Mouse (Mus musculus): ENCODE measurements around the gene Ggta1. TPM values are rescaled to one million over a fixed set of nuclear protein-coding genes. Genes with fewer than 3 reads are reported as not detected.

The Ggta1 gene
- polyA plus RNA-seq, 1 experiment from 2014 or later, result 14.6 TPM

DNA sequence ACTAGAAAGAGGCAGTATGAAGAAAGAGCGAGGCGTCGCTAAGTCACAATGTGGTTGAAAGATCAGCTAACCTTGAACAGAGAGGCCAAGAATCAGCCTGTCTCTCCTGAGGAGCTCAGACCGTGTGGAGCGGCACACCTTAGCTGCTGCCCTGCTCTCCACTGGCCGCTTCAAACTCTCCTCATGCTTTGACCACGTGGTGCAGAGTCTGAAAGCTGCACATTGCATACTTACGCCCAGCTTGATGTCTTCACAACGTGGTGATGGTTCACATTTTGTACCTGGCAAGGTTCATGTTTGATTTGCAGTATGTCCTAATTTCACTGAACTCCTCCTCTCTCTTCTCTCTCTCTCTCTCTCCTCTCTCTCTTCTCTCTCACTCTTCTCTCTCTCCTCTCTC is 83.7 kb downstream of the Ggta1 start:
- WGBS, result 70% methylated on average over 9 of the region's 9 CpGs
- ATAC-seq, result no peak
- no peak overlapping the region for H3K4me3 ChIP-seq (ENCODE audit: low read length)
- H3K9ac ChIP-seq (ENCODE audit: low read depth, low read length), result no peak overlapping the region
- no peaks in the 10 kb centered on the region for H3K27me3 ChIP-seq (replicated peaks; ENCODE audit: control insufficient read depth, insufficient read depth, low read length)
- H3K27ac ChIP-seq (ENCODE audit: low read length), result no peak overlapping the region
- no peak overlapping the region for H3K4me2 ChIP-seq (ENCODE audit: low read depth, low read length)
- no peaks in the 10 kb centered on the region for H3K4me1 ChIP-seq (ENCODE audit: control insufficient read depth, insufficient read depth, low read length)
- H3K9me3 ChIP-seq (ENCODE audit: control insufficient read depth, low read length), result no peaks in the 10 kb centered on the region
- no peaks in the 10 kb centered on the region for H3K36me3 ChIP-seq (ENCODE audit: control insufficient read depth, insufficient read depth, low read length)

DNA sequence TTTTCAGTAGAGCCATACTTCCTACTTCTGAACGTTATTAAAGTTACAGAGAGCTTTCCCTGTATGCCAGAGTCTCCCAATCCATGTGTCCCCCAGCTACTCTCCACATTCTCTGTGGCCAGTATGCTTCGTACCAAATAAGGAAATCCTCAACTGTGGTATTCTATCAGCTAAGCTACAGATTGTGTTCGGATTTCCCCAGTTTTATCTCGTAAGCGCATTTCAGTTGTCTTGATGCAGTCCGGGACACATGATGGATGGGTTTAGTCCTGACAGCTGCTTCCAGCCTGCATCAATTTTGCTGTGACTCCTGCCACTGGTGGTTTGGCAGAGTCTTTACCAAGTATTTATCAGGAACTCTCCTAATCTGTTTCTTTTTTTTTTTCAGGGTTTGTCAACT is 85.4 kb downstream of the Ggta1 start:
- WGBS, result 34% methylated on average over 6 of the region's 6 CpGs

DNA sequence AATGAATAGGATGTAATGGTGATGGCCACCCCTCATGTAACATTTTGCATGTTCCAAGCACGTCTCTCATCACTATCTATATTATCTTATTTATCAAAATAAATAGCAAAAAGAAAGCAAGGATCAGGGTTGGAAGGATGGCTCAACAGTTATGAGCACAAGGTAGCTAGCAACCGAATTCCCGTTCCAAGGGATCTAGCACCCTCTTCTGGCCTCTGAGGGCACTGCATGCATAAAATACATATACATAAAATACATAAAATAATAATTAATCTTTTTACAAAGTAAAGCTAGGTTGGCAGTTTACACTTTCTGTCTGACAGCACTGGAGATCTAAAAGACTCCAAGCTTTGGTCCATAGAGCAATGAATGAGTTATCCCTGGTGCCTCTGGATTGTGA is 90.0 kb downstream of the Ggta1 start:
- ATAC-seq, result no peak
- Histone ChIP-seq H3K36me3 (ENCODE audit: control insufficient read depth, insufficient read depth, low read length) (no peaks in the 10 kb centered on the region), H3K4me1 (ENCODE audit: control insufficient read depth, insufficient read depth, low read length) (no peaks in the 10 kb centered on the region), H3K9me3 (ENCODE audit: control insufficient read depth, low read length) (no peaks in the 10 kb centered on the region), H3K27ac (ENCODE audit: low read length) (no peak overlapping the region), H3K4me3 (ENCODE audit: low read length) (no peak overlapping the region), H3K9ac (ENCODE audit: low read depth, low read length) (no peak overlapping the region), H3K27me3 (replicated peaks; ENCODE audit: control insufficient read depth, insufficient read depth, low read length) (no peaks in the 10 kb centered on the region), H3K4me2 (ENCODE audit: low read depth, low read length) (no peak overlapping the region)
- 22% methylated on average over 3 of the region's 3 CpGs for WGBS

More for the DNA sequence above, 85.4 kb downstream of the Ggta1 start:
- no peak for ATAC-seq
- Histone ChIP-seq H3K9me3 (ENCODE audit: control insufficient read depth, low read length) (no peaks in the 10 kb centered on the region), H3K36me3 (ENCODE audit: control insufficient read depth, insufficient read depth, low read length) (no peaks in the 10 kb centered on the region), H3K4me1 (ENCODE audit: control insufficient read depth, insufficient read depth, low read length) (no peaks in the 10 kb centered on the region), H3K27ac (ENCODE audit: low read length) (no peak overlapping the region), H3K9ac (ENCODE audit: low read depth, low read length) (no peak overlapping the region), H3K4me3 (ENCODE audit: low read length) (no peak overlapping the region), H3K27me3 (replicated peaks; ENCODE audit: control insufficient read depth, insufficient read depth, low read length) (no peaks in the 10 kb centered on the region), H3K4me2 (ENCODE audit: low read depth, low read length) (no peak overlapping the region)

DNA sequence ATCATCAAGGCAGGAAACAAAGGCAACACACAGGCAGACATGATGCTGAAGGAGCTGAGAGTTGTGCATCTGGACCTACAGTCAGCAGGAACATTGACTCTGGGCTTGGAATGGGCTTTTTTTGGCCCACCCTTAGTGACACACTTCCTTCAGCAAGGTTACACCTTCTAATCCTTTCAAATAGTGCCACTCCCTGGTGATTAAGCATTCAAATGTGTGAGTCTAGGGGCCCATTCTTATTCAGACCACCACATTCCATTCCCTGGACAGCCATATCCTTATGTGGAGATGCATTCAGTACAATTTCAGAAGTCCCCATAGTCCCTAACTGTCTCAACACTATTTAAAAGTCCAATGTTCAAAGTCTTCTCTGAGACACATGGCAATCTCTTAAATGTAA is 92.3 kb downstream of the Ggta1 start:
- Histone ChIP-seq H3K27me3 (replicated peaks; ENCODE audit: control insufficient read depth, insufficient read depth, low read length) (no peaks in the 10 kb centered on the region), H3K4me3 (ENCODE audit: low read length) (no peak overlapping the region), H3K36me3 (ENCODE audit: control insufficient read depth, insufficient read depth, low read length) (no peaks in the 10 kb centered on the region), H3K4me1 (ENCODE audit: control insufficient read depth, insufficient read depth, low read length) (no peaks in the 10 kb centered on the region), H3K27ac (ENCODE audit: low read length) (no peak overlapping the region), H3K9me3 (ENCODE audit: control insufficient read depth, low read length) (no peaks in the 10 kb centered on the region), H3K9ac (ENCODE audit: low read depth, low read length) (no peak overlapping the region), H3K4me2 (ENCODE audit: low read depth, low read length) (no peak overlapping the region)
- ATAC-seq, result no peak

DNA sequence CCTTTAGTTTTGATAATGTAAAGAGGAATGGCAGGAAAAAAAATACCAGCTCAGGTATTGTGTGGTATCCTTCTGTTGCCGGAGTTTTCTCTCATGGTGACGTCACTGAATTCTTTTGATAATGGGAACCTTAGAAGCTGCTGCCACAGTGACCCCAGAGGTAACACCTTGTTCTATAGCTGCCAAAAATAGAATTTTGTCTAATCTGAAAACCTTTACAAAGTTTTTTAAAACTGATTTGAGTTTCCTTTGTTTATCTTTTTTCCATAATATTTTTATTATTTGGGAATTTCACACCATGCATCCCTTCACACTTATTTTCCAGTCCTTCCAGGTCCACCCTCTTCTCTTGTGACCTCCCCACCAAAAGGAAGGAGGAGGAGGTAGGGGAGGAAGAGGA is 95.4 kb downstream of the Ggta1 start, which contains the start of gene 4930568D16Rik:
Gene 4930568D16Rik (minus strand): TSS at position 101 of the 400 bp plus-strand sequence.
- Histone ChIP-seq H3K9ac (ENCODE audit: low read depth, low read length) (no peak within 1 kb of the TSS), H3K4me2 (ENCODE audit: low read depth, low read length) (no peak within 1 kb of the TSS), H3K27ac (ENCODE audit: low read length) (no peak within 1 kb of the TSS), H3K27me3 (replicated peaks; ENCODE audit: control insufficient read depth, insufficient read depth, low read length) (no peaks in the 10 kb centered on the region), H3K4me3 (ENCODE audit: low read length) (no peak within 1 kb of the TSS), H3K4me1 (ENCODE audit: control insufficient read depth, insufficient read depth, low read length) (no peaks in the 10 kb centered on the region), H3K9me3 (ENCODE audit: control insufficient read depth, low read length) (peaks cover 2% of the 10 kb centered on the region; the same call in 1 of the 2 replicates), H3K36me3 (ENCODE audit: control insufficient read depth, insufficient read depth, low read length) (no peaks in the 10 kb centered on the region)
- ATAC-seq, result no peak
- WGBS, result 70% methylated on average over 2 of the region's 2 CpGs

Other genes starting within 250 kb of the Ggta1 start
- 177 TPM in 2 replicates for gene Gsn, start 206.9 kb downstream of the Ggta1 start, polyA plus RNA-seq (2015; fragmentation: Nextera tagmentation; extraction: Ambion mirVana)
- 64.7 and 66.0 TPM in 2 replicates for gene Stom, start 126.3 kb downstream of the Ggta1 start, polyA plus RNA-seq (2015; fragmentation: Nextera tagmentation; extraction: Ambion mirVana)
- not detected in 2 replicates for gene 4930568D16Rik, start 95.5 kb downstream of the Ggta1 start, polyA plus RNA-seq (2015; fragmentation: Nextera tagmentation; extraction: Ambion mirVana)
- not detected in 2 replicates for gene 4930402F06Rik, start 66.1 kb downstream of the Ggta1 start, polyA plus RNA-seq (2015; fragmentation: Nextera tagmentation; extraction: Ambion mirVana)
- gene Dab2ip, start 95.0 kb upstream of the Ggta1 start, polyA plus RNA-seq (2015; fragmentation: Nextera tagmentation; extraction: Ambion mirVana), result 27.0 and 28.7 TPM in 2 replicates

Measured in intestine, embryonic 16.5 days (tissue).